Mouse (Mus musculus): ENCODE data around the gene Gm20388.

- TF ChIP-seq ZNF384 (IDR thresholded peaks at IDR 0.05; ENCODE audit: low read depth, low read length) = no peak
- no peak for TF ChIP-seq CHD2 (IDR thresholded peaks at IDR 0.05; ENCODE audit: low read depth, low read length)
- no peak for TF ChIP-seq ZC3H11A (IDR thresholded peaks at IDR 0.05; ENCODE audit: borderline replicate concordance, low read depth, low read length)
- no peak for TF ChIP-seq MAFK (IDR thresholded peaks at IDR 0.05; ENCODE audit: insufficient read depth, low read depth, low read length)
Measured at GRCm38 (mm10) chr8:122880302-122880701, 2969.7 kb downstream of the Gm20388 start.
